Mouse (Mus musculus): ENCODE measurements at regions not wholly inside any gene's neighbourhood (a gene's known extent, or its start where the extent isn't known, plus 50 kb on each side); places are given as distances from the start of the nearest gene placed in this dataset.

GRCm38 (mm10) chr14:9457801-9458495 is 791.9 kb upstream of the 4930452B06Rik start:
- Histone ChIP-seq H3K27ac (ENCODE audit: low read depth, low read length) (no peak overlapping the region), H3K9me3 (ENCODE audit: control insufficient read depth, low read length) (no peaks in the 10 kb centered on the region), H3K4me1 (replicated peaks; ENCODE audit: control insufficient read depth, insufficient read depth, low read length) (no peaks in the 10 kb centered on the region), H3K9ac (ENCODE audit: low read depth, low read length) (no peak overlapping the region), H3K27me3 (replicated peaks; ENCODE audit: control insufficient read depth, insufficient read depth, low read length) (no peaks in the 10 kb centered on the region), H3K36me3 (ENCODE audit: control insufficient read depth, insufficient read depth, low read length) (no peaks in the 10 kb centered on the region), H3K4me2 (no peak overlapping the region), H3K4me3 (ENCODE audit: low read depth, low read length) (no peak overlapping the region)
- DNase-seq (ENCODE audit: low spot score) (no peak), ATAC-seq (replicated peaks; ENCODE audit: low FRiP score) (no peak)

GRCm38 (mm10) chr14:9455986-9456385 is 789.9 kb upstream of the 4930452B06Rik start:
- no peak overlapping the region for H3K4me3 ChIP-seq (ENCODE audit: low read depth, low read length)
- ATAC-seq (replicated peaks; ENCODE audit: low FRiP score), result no peak
- WGBS, result 83% methylated on average over 5 of the region's 5 CpGs
- H3K9ac ChIP-seq (ENCODE audit: low read depth, low read length), result no peak overlapping the region
- no peaks in the 10 kb centered on the region for H3K27me3 ChIP-seq (replicated peaks; ENCODE audit: control insufficient read depth, insufficient read depth, low read length)
- no peak for DNase-seq (ENCODE audit: low spot score)
- no peak overlapping the region for H3K27ac ChIP-seq (ENCODE audit: low read depth, low read length)
- no peaks in the 10 kb centered on the region for H3K4me1 ChIP-seq (replicated peaks; ENCODE audit: control insufficient read depth, insufficient read depth, low read length)
- H3K9me3 ChIP-seq (ENCODE audit: control insufficient read depth, low read length), result no peaks in the 10 kb centered on the region
- H3K4me2 ChIP-seq, result no peak overlapping the region
- no peaks in the 10 kb centered on the region for H3K36me3 ChIP-seq (ENCODE audit: control insufficient read depth, insufficient read depth, low read length)

- H3K9me3 ChIP-seq (ENCODE audit: control insufficient read depth, low read length), result no peaks in the 10 kb centered on the region
- no peak overlapping the region for H3K9ac ChIP-seq (ENCODE audit: low read depth, low read length)
- 50% methylated on average over 3 of the region's 3 CpGs for WGBS
- no peak overlapping the region for H3K4me3 ChIP-seq (ENCODE audit: low read depth, low read length)
- no peak for ATAC-seq (replicated peaks; ENCODE audit: low FRiP score)
- H3K4me2 ChIP-seq, result no peak overlapping the region
- DNase-seq (ENCODE audit: low spot score), result no peak
- no peaks in the 10 kb centered on the region for H3K4me1 ChIP-seq (replicated peaks; ENCODE audit: control insufficient read depth, insufficient read depth, low read length)
- no peaks in the 10 kb centered on the region for H3K27me3 ChIP-seq (replicated peaks; ENCODE audit: control insufficient read depth, insufficient read depth, low read length)
- no peaks in the 10 kb centered on the region for H3K36me3 ChIP-seq (ENCODE audit: control insufficient read depth, insufficient read depth, low read length)
- no peak overlapping the region for H3K27ac ChIP-seq (ENCODE audit: low read depth, low read length)
Measured at GRCm38 (mm10) chr14:9449942-9450341, 783.9 kb upstream of the 4930452B06Rik start.

GRCm38 (mm10) chr14:9437896-9438295 is 771.9 kb upstream of the 4930452B06Rik start:
- 67% methylated on average over 3 of the region's 3 CpGs for WGBS
- H3K27ac ChIP-seq (ENCODE audit: low read depth, low read length), result no peak overlapping the region
- no peaks in the 10 kb centered on the region for H3K4me1 ChIP-seq (replicated peaks; ENCODE audit: control insufficient read depth, insufficient read depth, low read length)
- no peak overlapping the region for H3K4me2 ChIP-seq
- ATAC-seq (replicated peaks; ENCODE audit: low FRiP score) (no peak), DNase-seq (ENCODE audit: low spot score) (no peak)
- no peaks in the 10 kb centered on the region for H3K27me3 ChIP-seq (replicated peaks; ENCODE audit: control insufficient read depth, insufficient read depth, low read length)
- no peak overlapping the region for H3K4me3 ChIP-seq (ENCODE audit: low read depth, low read length)
- H3K9ac ChIP-seq (ENCODE audit: low read depth, low read length), result no peak overlapping the region
- H3K36me3 ChIP-seq (ENCODE audit: control insufficient read depth, insufficient read depth, low read length), result no peaks in the 10 kb centered on the region
- no peaks in the 10 kb centered on the region for H3K9me3 ChIP-seq (ENCODE audit: control insufficient read depth, low read length)

GRCm38 (mm10) chr14:9435136-9435535 is 769.1 kb upstream of the 4930452B06Rik start:
- 92% methylated on average over 2 of the region's 2 CpGs for WGBS
- Histone ChIP-seq H3K27me3 (replicated peaks; ENCODE audit: control insufficient read depth, insufficient read depth, low read length) (no peaks in the 10 kb centered on the region), H3K4me2 (no peak overlapping the region), H3K4me3 (ENCODE audit: low read depth, low read length) (no peak overlapping the region), H3K36me3 (ENCODE audit: control insufficient read depth, insufficient read depth, low read length) (no peaks in the 10 kb centered on the region), H3K27ac (ENCODE audit: low read depth, low read length) (no peak overlapping the region), H3K4me1 (replicated peaks; ENCODE audit: control insufficient read depth, insufficient read depth, low read length) (no peaks in the 10 kb centered on the region), H3K9ac (ENCODE audit: low read depth, low read length) (no peak overlapping the region), H3K9me3 (ENCODE audit: control insufficient read depth, low read length) (no peaks in the 10 kb centered on the region)
- DNase-seq (ENCODE audit: low spot score) (no peak), ATAC-seq (replicated peaks; ENCODE audit: low FRiP score) (no peak)

GRCm38 (mm10) chr14:9433081-9433590 is 767.1 kb upstream of the 4930452B06Rik start:
- WGBS, result 43% methylated on average over 1 of the region's 1 CpGs

GRCm38 (mm10) chr14:9431798-9432197 is 765.8 kb upstream of the 4930452B06Rik start:
- Histone ChIP-seq H3K9me3 (ENCODE audit: control insufficient read depth, low read length) (no peaks in the 10 kb centered on the region), H3K4me2 (no peak overlapping the region), H3K4me3 (ENCODE audit: low read depth, low read length) (no peak overlapping the region), H3K4me1 (replicated peaks; ENCODE audit: control insufficient read depth, insufficient read depth, low read length) (no peaks in the 10 kb centered on the region), H3K9ac (ENCODE audit: low read depth, low read length) (no peak overlapping the region), H3K27ac (ENCODE audit: low read depth, low read length) (no peak overlapping the region), H3K27me3 (replicated peaks; ENCODE audit: control insufficient read depth, insufficient read depth, low read length) (no peaks in the 10 kb centered on the region), H3K36me3 (ENCODE audit: control insufficient read depth, insufficient read depth, low read length) (no peaks in the 10 kb centered on the region)
- ATAC-seq (replicated peaks; ENCODE audit: low FRiP score) (no peak), DNase-seq (ENCODE audit: low spot score) (no peak)
- WGBS, result 77% methylated on average over 2 of the region's 2 CpGs

More at GRCm38 (mm10) chr14:9433081-9433590, 767.1 kb upstream of the 4930452B06Rik start:
- H3K9me3 ChIP-seq (ENCODE audit: control insufficient read depth, low read length), result no peaks in the 10 kb centered on the region
- H3K9ac ChIP-seq (ENCODE audit: low read depth, low read length), result no peak overlapping the region
- no peak for ATAC-seq (replicated peaks; ENCODE audit: low FRiP score)
- no peaks in the 10 kb centered on the region for H3K4me1 ChIP-seq (replicated peaks; ENCODE audit: control insufficient read depth, insufficient read depth, low read length)
- H3K4me2 ChIP-seq, result no peak overlapping the region
- no peaks in the 10 kb centered on the region for H3K36me3 ChIP-seq (ENCODE audit: control insufficient read depth, insufficient read depth, low read length)
- no peak for DNase-seq (ENCODE audit: low spot score)
- H3K27ac ChIP-seq (ENCODE audit: low read depth, low read length), result no peak overlapping the region
- no peaks in the 10 kb centered on the region for H3K27me3 ChIP-seq (replicated peaks; ENCODE audit: control insufficient read depth, insufficient read depth, low read length)
- H3K4me3 ChIP-seq (ENCODE audit: low read depth, low read length), result no peak overlapping the region

- Histone ChIP-seq H3K27me3 (replicated peaks; ENCODE audit: control insufficient read depth, insufficient read depth, low read length) (no peaks in the 10 kb centered on the region), H3K27ac (ENCODE audit: low read depth, low read length) (no peak overlapping the region), H3K36me3 (ENCODE audit: control insufficient read depth, insufficient read depth, low read length) (no peaks in the 10 kb centered on the region), H3K4me1 (replicated peaks; ENCODE audit: control insufficient read depth, insufficient read depth, low read length) (no peaks in the 10 kb centered on the region), H3K9ac (ENCODE audit: low read depth, low read length) (no peak overlapping the region), H3K4me2 (no peak overlapping the region), H3K9me3 (ENCODE audit: control insufficient read depth, low read length) (no peaks in the 10 kb centered on the region), H3K4me3 (ENCODE audit: low read depth, low read length) (no peak overlapping the region)
- 45% methylated on average over 4 of the region's 4 CpGs for WGBS
- no peak for DNase-seq (ENCODE audit: low spot score)
- no peak for ATAC-seq (replicated peaks; ENCODE audit: low FRiP score)
Measured at GRCm38 (mm10) chr14:9411822-9412403, 745.9 kb upstream of the 4930452B06Rik start.

GRCm38 (mm10) chr14:9403688-9404087 is 737.6 kb upstream of the 4930452B06Rik start:
- H3K9ac ChIP-seq (ENCODE audit: low read depth, low read length), result no peak overlapping the region
- H3K4me3 ChIP-seq (ENCODE audit: low read depth, low read length), result no peak overlapping the region
- 68% methylated on average over 7 of the region's 7 CpGs for WGBS
- H3K4me2 ChIP-seq, result no peak overlapping the region
- H3K9me3 ChIP-seq (ENCODE audit: control insufficient read depth, low read length), result no peaks in the 10 kb centered on the region
- ATAC-seq (replicated peaks; ENCODE audit: low FRiP score) (no peak), DNase-seq (ENCODE audit: low spot score) (no peak)
- H3K27ac ChIP-seq (ENCODE audit: low read depth, low read length), result no peak overlapping the region
- no peaks in the 10 kb centered on the region for H3K36me3 ChIP-seq (ENCODE audit: control insufficient read depth, insufficient read depth, low read length)
- H3K27me3 ChIP-seq (replicated peaks; ENCODE audit: control insufficient read depth, insufficient read depth, low read length), result no peaks in the 10 kb centered on the region
- no peaks in the 10 kb centered on the region for H3K4me1 ChIP-seq (replicated peaks; ENCODE audit: control insufficient read depth, insufficient read depth, low read length)

Data from liver, embryonic 11.5 days (tissue).